Mouse (Mus musculus) subcutaneous adipose tissue, adult 2 months (tissue): Measurements from ENCODE around the gene Tspyl1. TPM values are rescaled to one million over a fixed set of nuclear protein-coding genes. Genes with fewer than 3 reads are reported as not detected.

ENCODE experiments used
- polyA plus RNA-seq: library from polyadenylated mRNA; depleted of rRNA; stranded (reverse); fragments of >200 nt; gene quantifications from 2 replicates; pipeline ENCODE4 v1.2.3, GENCODE M21; 2012; ENCODE audit warnings: low replicate concordance; rRNA removed

The Tspyl1 gene
- polyA plus RNA-seq: 28.3 and 47.5 TPM in 2 replicates

DNA sequence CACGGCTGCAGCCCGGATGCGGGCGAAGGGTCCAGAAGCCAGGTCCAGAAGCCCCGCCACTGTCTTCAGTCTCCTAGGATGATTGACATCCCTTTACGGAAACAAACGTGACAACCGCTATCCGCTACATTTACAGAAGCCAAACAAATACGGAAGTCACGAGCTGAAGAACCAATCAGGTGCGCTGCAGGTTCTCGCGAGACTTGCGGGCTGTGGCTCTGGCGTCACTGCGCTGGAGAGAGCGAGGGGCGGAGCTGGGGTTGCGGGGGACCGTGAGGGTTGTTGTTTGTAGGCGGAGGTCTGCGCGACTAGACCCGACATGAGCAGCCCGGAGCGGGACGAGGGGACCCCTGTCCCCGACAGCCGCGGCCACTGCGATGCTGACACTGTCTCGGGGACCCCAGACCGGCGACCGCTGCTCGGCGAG, at the start of gene Tspyl1:
Gene Tspyl1 (plus strand): TSS at position 229 of the 427 bp plus-strand sequence.

GRCm38 (mm10) chr10:34297299-34297979, 15.4 kb downstream of the Tspyl1 start, which contains the start of gene Tspyl4:
Gene Tspyl4 (plus strand): TSS chr10:34297442.

Other genes with a start within 250 kb of the Tspyl1 start
- not detected in 2 replicates for gene Trappc3l, start 244.6 kb upstream of the Tspyl1 start, polyA plus RNA-seq
- gene Calhm4, start 237.9 kb upstream of the Tspyl1 start, polyA plus RNA-seq: not detected in 2 replicates
- gene Calhm5, start 185.7 kb upstream of the Tspyl1 start, polyA plus RNA-seq: 0.77 and 1.5 TPM in 2 replicates
- gene Calhm6, start 154.2 kb upstream of the Tspyl1 start, polyA plus RNA-seq: 3.8 and 6.0 TPM in 2 replicates
- 37.9 and 38.1 TPM in 2 replicates for gene Dse, start 74.5 kb upstream of the Tspyl1 start, polyA plus RNA-seq
- gene Tspyl4, start 15.3 kb downstream of the Tspyl1 start, polyA plus RNA-seq: 3.4 and 10.3 TPM in 2 replicates
- gene Col10a1, start 107.8 kb downstream of the Tspyl1 start, polyA plus RNA-seq: 0.04 TPM in 1 of 2 replicates, not detected in the other
- gene Nt5dc1, start 136.4 kb downstream of the Tspyl1 start, polyA plus RNA-seq: 8.7 and 9.3 TPM in 2 replicates
- gene Frk, start 201.2 kb downstream of the Tspyl1 start, polyA plus RNA-seq: 0.60 and 6.1 TPM in 2 replicates